Mouse (Mus musculus): ENCODE results near the gene Bean1. TPM values are rescaled to one million over a fixed set of nuclear protein-coding genes. Genes with fewer than 3 reads are reported as not detected.

The Bean1 gene
- 0.62 and 0.81 TPM in 2 replicates for polyA plus RNA-seq (2014; fragmentation: Nextera tagmentation; extraction: Ambion mirVana)

DNA sequence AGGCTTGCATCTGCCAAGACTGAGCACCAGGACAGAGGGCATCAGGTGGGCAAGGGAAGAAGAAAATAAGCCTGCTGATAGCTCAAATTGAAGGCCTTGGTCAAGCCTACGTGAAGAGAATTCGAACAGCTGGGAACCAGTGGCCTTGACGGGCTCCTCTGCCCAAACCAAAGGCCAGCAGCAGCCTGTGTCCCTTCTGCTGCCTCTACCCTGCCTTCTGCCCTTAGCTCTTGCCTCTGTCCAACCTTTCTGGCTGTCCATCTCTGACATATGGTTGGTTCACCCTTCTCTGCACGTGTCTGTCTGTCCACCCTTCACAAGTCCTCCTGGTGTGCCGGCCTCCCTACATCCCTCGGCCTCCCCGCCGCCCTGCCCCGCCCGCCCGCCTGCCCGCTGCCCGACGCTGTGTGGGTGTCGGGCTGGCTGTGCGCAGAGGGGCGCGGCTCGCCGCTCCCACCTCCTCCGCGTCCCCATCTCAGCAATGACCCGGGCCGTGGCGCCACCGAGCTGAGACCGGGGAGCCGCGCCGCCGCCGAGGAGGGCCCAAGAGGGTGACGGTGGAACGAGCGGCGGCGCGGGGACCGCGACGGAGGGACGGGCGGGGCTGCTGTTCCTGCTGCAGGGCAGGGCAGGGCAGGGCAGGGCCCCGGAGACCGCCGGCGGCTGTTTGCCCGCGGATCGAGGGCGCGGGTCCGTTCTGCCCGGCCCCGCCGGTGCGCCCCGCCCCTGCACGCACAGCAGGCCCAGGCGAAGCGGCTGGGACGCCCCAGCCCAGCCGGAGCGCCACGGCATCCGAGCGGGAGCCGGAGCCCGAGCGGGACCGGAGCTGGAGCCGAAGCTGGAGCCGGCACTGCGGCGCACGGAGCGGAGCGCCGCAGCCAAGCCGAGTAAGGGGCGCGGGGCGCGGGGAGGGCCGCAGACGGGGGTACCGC lies at the start of gene Bean1:
TSS of gene Bean1 (plus strand) at position 325 of the 932 bp plus-strand sequence.
- Histone ChIP-seq H3K36me3 (replicated peaks; ENCODE audit: control insufficient read depth, insufficient read depth, low read depth, low read length) (no peaks in the 10 kb centered on the region), H3K9me3 (replicated peaks; ENCODE audit: control insufficient read depth, low read length) (no peaks in the 10 kb centered on the region; the same call in 1 of the 2 replicates), H3K4me2 (ENCODE audit: low read depth, low read length) (peak within 1 kb of the TSS; percentile 99), H3K27ac (replicated peaks; ENCODE audit: low read depth, low read length) (no peak within 1 kb of the TSS), H3K9ac (replicated peaks; ENCODE audit: low read length) (peak within 1 kb of the TSS; percentile 71), H3K27me3 (ENCODE audit: control insufficient read depth, insufficient read depth, low read length) (peaks cover 37% of the 10 kb centered on the region), H3K4me3 (ENCODE audit: low read depth, low read length) (peak within 1 kb of the TSS; percentile 66), H3K4me1 (ENCODE audit: control insufficient read depth, insufficient read depth, low read length) (no peaks in the 10 kb centered on the region; the same call in 1 of the 2 replicates)
- DNase-seq (ENCODE audit: low spot score) (peak; percentile 55), ATAC-seq (replicated peaks; ENCODE audit: insufficient number of reproducible peaks, low FRiP score, low TSS enrichment, low read depth) (peak; percentile 78)
- 2% methylated on average over 59 of the region's 87 CpGs for WGBS

DNA sequence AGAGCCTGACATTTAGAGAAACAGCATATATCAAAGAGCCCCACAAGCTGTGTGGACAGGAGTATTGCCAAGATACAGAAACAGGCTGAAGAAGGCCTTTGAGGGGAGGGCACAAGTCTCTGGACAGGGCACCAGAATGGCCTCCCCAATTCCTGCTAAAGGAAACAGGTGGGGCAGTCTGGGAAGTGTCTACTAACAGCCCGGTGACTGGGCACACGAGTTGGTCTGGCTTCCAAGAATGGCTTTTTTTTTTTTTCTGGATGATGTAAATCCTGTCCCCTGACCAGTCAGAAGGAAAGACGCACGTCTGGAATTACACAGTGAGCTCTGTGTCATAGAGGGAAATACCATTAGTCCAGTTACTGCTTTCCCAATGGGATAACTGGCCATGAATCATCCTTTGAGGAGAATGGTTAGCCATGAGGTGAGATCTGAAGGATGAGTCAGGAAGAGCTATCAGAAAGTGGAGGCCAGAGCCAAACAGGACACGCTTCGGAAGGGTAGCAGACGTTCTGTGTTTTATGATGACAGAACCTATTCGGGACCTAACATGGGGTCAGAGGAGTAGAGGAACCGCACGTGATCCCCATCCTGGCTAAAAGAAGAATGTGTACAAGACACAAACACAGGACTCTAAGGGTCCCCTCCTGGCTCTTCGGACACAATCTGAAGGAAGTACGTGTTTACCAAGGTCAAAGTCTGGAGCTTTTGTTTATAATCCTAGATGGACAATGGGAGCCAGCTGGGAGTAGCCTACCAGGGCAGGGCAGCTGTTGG lies 48.4 kb upstream of the Bean1 start:
- Histone ChIP-seq H3K27ac (replicated peaks; ENCODE audit: low read depth, low read length) (no peak overlapping the region), H3K4me3 (ENCODE audit: low read depth, low read length) (no peak overlapping the region), H3K36me3 (replicated peaks; ENCODE audit: control insufficient read depth, insufficient read depth, low read depth, low read length) (no peaks in the 10 kb centered on the region), H3K27me3 (ENCODE audit: control insufficient read depth, insufficient read depth, low read length) (no peaks in the 10 kb centered on the region), H3K9ac (replicated peaks; ENCODE audit: low read length) (no peak overlapping the region), H3K9me3 (replicated peaks; ENCODE audit: control insufficient read depth, low read length) (no peaks in the 10 kb centered on the region), H3K4me1 (ENCODE audit: control insufficient read depth, insufficient read depth, low read length) (no peaks in the 10 kb centered on the region), H3K4me2 (ENCODE audit: low read depth, low read length) (no peak overlapping the region)
- WGBS, result 83% methylated on average over 12 of the region's 12 CpGs
- DNase-seq (ENCODE audit: low spot score) (no peak), ATAC-seq (replicated peaks; ENCODE audit: insufficient number of reproducible peaks, low FRiP score, low TSS enrichment, low read depth) (no peak)

DNA sequence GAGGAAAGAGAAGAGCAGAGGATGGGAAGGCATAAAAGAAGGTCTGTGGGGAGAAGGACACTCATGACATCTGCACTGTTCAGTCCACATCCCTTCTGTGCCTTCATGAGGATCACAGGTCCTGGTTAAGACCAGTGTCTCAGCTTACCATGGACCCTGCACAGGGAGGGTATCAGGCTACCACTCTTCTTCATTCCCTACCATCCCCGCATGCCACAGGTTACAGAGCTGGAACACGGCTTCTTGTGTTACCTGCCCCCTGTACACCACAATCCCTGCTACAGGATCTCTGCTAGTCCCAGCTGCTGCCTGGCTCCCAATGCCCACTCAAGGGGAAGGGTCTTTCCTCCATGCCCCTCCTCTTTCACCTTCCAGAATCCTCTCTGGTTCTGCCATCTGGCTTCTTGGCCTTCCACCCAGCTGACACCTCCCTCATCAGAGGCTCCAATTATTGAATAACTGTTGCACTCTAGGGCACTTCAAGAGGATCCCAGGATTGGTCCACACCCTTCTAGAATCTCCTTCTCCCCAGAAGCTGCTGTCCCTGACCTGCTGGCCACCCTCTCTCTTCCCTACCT lies 47.1 kb upstream of the Bean1 start:
- no peak for ATAC-seq (replicated peaks; ENCODE audit: insufficient number of reproducible peaks, low FRiP score, low TSS enrichment, low read depth)
- Histone ChIP-seq H3K27me3 (ENCODE audit: control insufficient read depth, insufficient read depth, low read length) (no peaks in the 10 kb centered on the region), H3K27ac (replicated peaks; ENCODE audit: low read depth, low read length) (no peak overlapping the region), H3K9ac (replicated peaks; ENCODE audit: low read length) (no peak overlapping the region), H3K4me3 (ENCODE audit: low read depth, low read length) (no peak overlapping the region), H3K4me1 (ENCODE audit: control insufficient read depth, insufficient read depth, low read length) (no peaks in the 10 kb centered on the region), H3K9me3 (replicated peaks; ENCODE audit: control insufficient read depth, low read length) (no peaks in the 10 kb centered on the region), H3K4me2 (ENCODE audit: low read depth, low read length) (no peak overlapping the region), H3K36me3 (replicated peaks; ENCODE audit: control insufficient read depth, insufficient read depth, low read depth, low read length) (no peaks in the 10 kb centered on the region)
- no peak for DNase-seq (ENCODE audit: low spot score)
- 89% methylated on average over 2 of the region's 2 CpGs for WGBS

DNA sequence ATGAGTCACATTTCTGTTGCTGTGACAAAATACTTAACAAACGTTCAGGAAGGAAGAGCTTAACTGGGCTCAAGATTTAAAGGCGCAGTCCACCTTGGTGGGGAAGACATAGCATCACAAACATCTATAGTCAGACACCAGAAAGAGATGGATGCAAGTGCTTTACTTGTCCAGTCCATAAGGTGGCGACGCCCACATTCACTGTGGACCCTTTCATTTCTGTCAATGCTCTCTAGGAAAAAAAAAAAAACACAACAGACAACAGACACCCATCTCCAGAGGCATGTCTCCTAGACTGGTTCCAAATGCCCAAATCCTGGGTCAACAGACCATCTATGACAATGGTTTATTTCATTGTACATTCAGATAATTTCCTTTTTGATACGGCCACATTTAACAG lies 45.7 kb upstream of the Bean1 start:
- Histone ChIP-seq H3K9ac (replicated peaks; ENCODE audit: low read length) (no peak overlapping the region), H3K4me3 (ENCODE audit: low read depth, low read length) (no peak overlapping the region), H3K27ac (replicated peaks; ENCODE audit: low read depth, low read length) (no peak overlapping the region), H3K27me3 (ENCODE audit: control insufficient read depth, insufficient read depth, low read length) (no peaks in the 10 kb centered on the region), H3K4me1 (ENCODE audit: control insufficient read depth, insufficient read depth, low read length) (no peaks in the 10 kb centered on the region), H3K36me3 (replicated peaks; ENCODE audit: control insufficient read depth, insufficient read depth, low read depth, low read length) (no peaks in the 10 kb centered on the region), H3K4me2 (ENCODE audit: low read depth, low read length) (no peak overlapping the region), H3K9me3 (replicated peaks; ENCODE audit: control insufficient read depth, low read length) (no peaks in the 10 kb centered on the region)
- no peak for ATAC-seq (replicated peaks; ENCODE audit: insufficient number of reproducible peaks, low FRiP score, low TSS enrichment, low read depth)
- DNase-seq (ENCODE audit: low spot score), result no peak
- WGBS, result 84% methylated on average over 5 of the region's 5 CpGs

DNA sequence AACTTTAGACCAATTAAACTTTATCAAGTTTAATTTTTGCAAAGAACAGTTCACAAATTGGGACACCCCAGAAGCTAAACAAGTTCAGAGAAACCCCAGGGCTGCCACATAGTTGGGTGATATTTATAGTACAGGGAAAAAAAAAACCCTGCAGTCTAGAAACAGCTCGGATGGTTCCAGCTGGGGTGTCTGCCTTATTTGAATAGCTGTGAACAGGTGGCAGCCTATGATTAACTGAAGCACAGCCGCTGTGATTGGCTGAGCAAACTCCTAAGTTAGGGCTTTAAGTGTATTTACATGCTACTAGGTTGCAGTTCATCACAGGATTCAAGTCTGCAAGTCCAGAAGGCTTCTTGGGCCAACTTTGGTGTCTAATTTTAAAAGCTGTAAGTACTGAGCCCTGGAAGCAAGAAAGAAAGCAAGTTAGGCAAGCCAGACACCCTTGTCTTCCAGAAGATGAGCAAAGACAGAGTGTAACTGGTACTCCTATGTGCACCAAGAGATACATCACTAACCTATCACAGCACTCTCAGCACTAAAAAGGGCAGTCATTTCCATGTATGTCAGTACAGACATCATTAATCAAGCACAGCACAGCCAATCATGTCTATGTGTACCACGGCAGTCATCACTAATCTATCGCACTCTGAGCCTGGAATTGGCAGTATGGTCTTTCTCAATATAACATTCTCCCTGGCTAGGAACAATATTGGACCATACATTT lies 42.9 kb upstream of the Bean1 start:
- H3K4me1 ChIP-seq (ENCODE audit: control insufficient read depth, insufficient read depth, low read length), result no peaks in the 10 kb centered on the region
- no peak overlapping the region for H3K4me2 ChIP-seq (ENCODE audit: low read depth, low read length)
- H3K27me3 ChIP-seq (ENCODE audit: control insufficient read depth, insufficient read depth, low read length), result no peaks in the 10 kb centered on the region
- H3K36me3 ChIP-seq (replicated peaks; ENCODE audit: control insufficient read depth, insufficient read depth, low read depth, low read length), result no peaks in the 10 kb centered on the region
- 74% methylated on average over 4 of the region's 4 CpGs for WGBS
- H3K9me3 ChIP-seq (replicated peaks; ENCODE audit: control insufficient read depth, low read length), result no peaks in the 10 kb centered on the region
- no peak for DNase-seq (ENCODE audit: low spot score)
- no peak overlapping the region for H3K27ac ChIP-seq (replicated peaks; ENCODE audit: low read depth, low read length)
- no peak overlapping the region for H3K9ac ChIP-seq (replicated peaks; ENCODE audit: low read length)
- ATAC-seq (replicated peaks; ENCODE audit: insufficient number of reproducible peaks, low FRiP score, low TSS enrichment, low read depth), result no peak
- H3K4me3 ChIP-seq (ENCODE audit: low read depth, low read length), result no peak overlapping the region

DNA sequence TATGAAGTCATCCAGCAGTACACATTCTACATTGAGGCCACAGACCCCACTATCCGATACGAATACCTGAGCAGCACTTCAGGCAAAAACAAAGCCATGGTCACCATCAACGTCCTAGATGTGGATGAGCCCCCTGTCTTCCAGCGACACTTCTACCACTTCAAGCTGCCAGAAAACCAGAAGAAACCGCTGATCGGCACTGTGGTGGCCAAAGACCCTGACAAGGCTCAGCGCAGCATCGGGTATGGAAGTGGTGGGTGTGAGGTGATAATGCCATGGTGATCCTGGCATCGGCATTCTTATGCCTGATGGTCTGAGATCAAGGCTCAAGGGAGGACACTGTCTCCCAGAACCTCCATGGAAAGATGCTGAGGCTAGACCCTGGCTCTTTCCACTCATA lies 39.3 kb upstream of the Bean1 start:
- 93% methylated on average over 9 of the region's 9 CpGs for WGBS
- DNase-seq (ENCODE audit: low spot score) (no peak), ATAC-seq (replicated peaks; ENCODE audit: insufficient number of reproducible peaks, low FRiP score, low TSS enrichment, low read depth) (no peak)
- Histone ChIP-seq H3K27ac (replicated peaks; ENCODE audit: low read depth, low read length) (no peak overlapping the region), H3K4me3 (ENCODE audit: low read depth, low read length) (no peak overlapping the region), H3K36me3 (replicated peaks; ENCODE audit: control insufficient read depth, insufficient read depth, low read depth, low read length) (no peaks in the 10 kb centered on the region), H3K9ac (replicated peaks; ENCODE audit: low read length) (no peak overlapping the region), H3K9me3 (replicated peaks; ENCODE audit: control insufficient read depth, low read length) (no peaks in the 10 kb centered on the region), H3K27me3 (ENCODE audit: control insufficient read depth, insufficient read depth, low read length) (no peaks in the 10 kb centered on the region), H3K4me1 (ENCODE audit: control insufficient read depth, insufficient read depth, low read length) (no peaks in the 10 kb centered on the region), H3K4me2 (ENCODE audit: low read depth, low read length) (no peak overlapping the region)

DNA sequence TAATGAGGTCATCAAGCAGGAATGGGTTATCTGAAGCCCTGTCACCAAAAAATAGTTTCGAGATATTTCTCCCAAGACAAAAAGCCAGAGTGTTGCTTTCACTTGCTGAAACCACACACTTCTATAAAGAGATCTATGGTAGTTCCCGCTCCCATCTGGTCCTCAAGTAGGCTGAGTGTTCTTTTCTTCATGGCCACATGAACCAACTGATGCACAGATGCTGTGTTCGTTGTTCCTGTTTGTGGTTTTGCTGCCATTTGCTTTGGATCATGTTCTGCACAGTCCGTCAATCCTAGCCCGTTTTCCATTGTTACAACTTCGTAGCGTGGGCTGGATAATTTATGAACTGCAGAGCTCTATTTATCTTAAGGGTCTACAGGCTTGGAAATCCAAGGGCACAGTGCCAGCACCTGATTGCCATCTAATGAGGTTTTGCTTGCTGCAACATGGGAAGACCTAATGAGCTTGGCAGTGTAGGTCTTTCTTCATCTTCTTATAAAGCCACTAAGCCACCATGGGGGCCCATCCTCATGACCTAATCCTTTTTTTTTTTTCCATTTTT lies 38.7 kb upstream of the Bean1 start:
- no peak overlapping the region for H3K9ac ChIP-seq (replicated peaks; ENCODE audit: low read length)
- 93% methylated on average over 7 of the region's 7 CpGs for WGBS
- no peaks in the 10 kb centered on the region for H3K36me3 ChIP-seq (replicated peaks; ENCODE audit: control insufficient read depth, insufficient read depth, low read depth, low read length)
- H3K9me3 ChIP-seq (replicated peaks; ENCODE audit: control insufficient read depth, low read length), result no peaks in the 10 kb centered on the region
- no peak overlapping the region for H3K27ac ChIP-seq (replicated peaks; ENCODE audit: low read depth, low read length)
- ATAC-seq (replicated peaks; ENCODE audit: insufficient number of reproducible peaks, low FRiP score, low TSS enrichment, low read depth), result no peak
- no peaks in the 10 kb centered on the region for H3K27me3 ChIP-seq (ENCODE audit: control insufficient read depth, insufficient read depth, low read length)
- no peak overlapping the region for H3K4me2 ChIP-seq (ENCODE audit: low read depth, low read length)
- no peaks in the 10 kb centered on the region for H3K4me1 ChIP-seq (ENCODE audit: control insufficient read depth, insufficient read depth, low read length)
- H3K4me3 ChIP-seq (ENCODE audit: low read depth, low read length), result no peak overlapping the region
- no peak for DNase-seq (ENCODE audit: low spot score)

All from embryonic facial prominence, embryonic 11.5 days (tissue).